Mouse (Mus musculus) gastrocnemius, postnatal 10 days (tissue): ENCODE results near the gene Exog. TPM values are rescaled to one million over a fixed set of nuclear protein-coding genes. Genes with fewer than 3 reads are reported as not detected.
A peak's percentile ranks its signal among the peaks of the same experiment; 100 is the strongest.

ENCODE experiments used
- DNase-seq: peaks from one replicate; pipeline ENCODE4 v3.0.0; 2021; ENCODE audit warnings: mixed read lengths
- total RNA-seq, 2 experiments: library from RNA; stranded (reverse); gene quantifications; 2 replicates each; pipeline ENCODE4 v1.2.3; 2021

Exog gene
- total RNA-seq, 2 experiments from 2014 or later, result 2.4 to 3.1 TPM

GRCm38 (mm10) chr9:119460410-119460809 lies 15.7 kb downstream of the Exog start:
- peak; percentile 63 for DNase-seq

- DNase-seq, result no peak
Measured at GRCm38 (mm10) chr9:119465056-119465455, 20.3 kb downstream of the Exog start.

GRCm38 (mm10) chr9:119465595-119465994 lies 20.9 kb downstream of the Exog start:
- peak; percentile 71 for DNase-seq

- no peak for DNase-seq
Measured at GRCm38 (mm10) chr9:119469691-119470353, 25.1 kb downstream of the Exog start.

GRCm38 (mm10) chr9:119472412-119472918 lies 27.7 kb downstream of the Exog start:
- DNase-seq, result no peak

- no peak for DNase-seq
Measured at GRCm38 (mm10) chr9:119473011-119473410, 28.3 kb downstream of the Exog start.

- DNase-seq, result no peak
Measured at GRCm38 (mm10) chr9:119473608-119474164, 28.9 kb downstream of the Exog start.

- no peak for DNase-seq
Measured at GRCm38 (mm10) chr9:119474717-119475611, 30.2 kb downstream of the Exog start.

GRCm38 (mm10) chr9:119477754-119478153 lies 33.0 kb downstream of the Exog start:
- no peak for DNase-seq

GRCm38 (mm10) chr9:119478345-119478744 lies 33.6 kb downstream of the Exog start:
- DNase-seq, result peak; percentile 38

- DNase-seq, result peak; percentile 54
Measured at GRCm38 (mm10) chr9:119479297-119479696, 34.6 kb downstream of the Exog start.

GRCm38 (mm10) chr9:119481612-119482011 lies 36.9 kb downstream of the Exog start:
- DNase-seq, result no peak

GRCm38 (mm10) chr9:119483554-119484353 lies 39.0 kb downstream of the Exog start:
- peak; percentile 46 for DNase-seq

- DNase-seq, result peak; percentile 34
Measured at GRCm38 (mm10) chr9:119484420-119484819, 39.7 kb downstream of the Exog start.

GRCm38 (mm10) chr9:119484868-119485267 lies 40.1 kb downstream of the Exog start:
- DNase-seq, result no peak

GRCm38 (mm10) chr9:119496354-119496753 lies 51.6 kb downstream of the Exog start:
- DNase-seq, result no peak

- no peak for DNase-seq
Measured at GRCm38 (mm10) chr9:119496960-119497359, 52.2 kb downstream of the Exog start.

GRCm38 (mm10) chr9:119497546-119498246 lies 53.0 kb downstream of the Exog start:
- DNase-seq, result no peak

GRCm38 (mm10) chr9:119498247-119498607 lies 53.5 kb downstream of the Exog start:
- DNase-seq, result no peak

GRCm38 (mm10) chr9:119498885-119499284 lies 54.1 kb downstream of the Exog start:
- no peak for DNase-seq

- no peak for DNase-seq
Measured at GRCm38 (mm10) chr9:119503613-119504012, 58.9 kb downstream of the Exog start.
